Mouse (Mus musculus): ENCODE measurements around the gene Nin. TPM values are rescaled to one million over a fixed set of nuclear protein-coding genes. Genes with fewer than 3 reads are reported as not detected.

Nin gene
- polyA plus RNA-seq, 1 experiment from 2014 or later: 7.9 TPM

GRCm38 (mm10) chr12:70048741-70049140, 64.8 kb downstream of the Nin start:
- H3K9ac ChIP-seq (ENCODE audit: low read depth, low read length): no peak overlapping the region
- H3K4me3 ChIP-seq (replicated peaks; ENCODE audit: low read depth, low read length): no peak overlapping the region
- ATAC-seq (replicated peaks; ENCODE audit: low FRiP score, low read depth) (no peak), DNase-seq (ENCODE audit: low spot score) (no peak)
- no peaks in the 10 kb centered on the region for H3K9me3 ChIP-seq (replicated peaks; ENCODE audit: low read length)
- H3K27me3 ChIP-seq (ENCODE audit: insufficient read depth, low read length): no peaks in the 10 kb centered on the region
- H3K36me3 ChIP-seq (ENCODE audit: insufficient read depth, low read length): peaks cover 26% of the 10 kb centered on the region
- no peak for TF ChIP-seq CTCF (IDR thresholded peaks at IDR 0.05; ENCODE audit: low read depth)
- no peak overlapping the region for H3K4me2 ChIP-seq (ENCODE audit: low read length)
- H3K4me1 ChIP-seq (replicated peaks; ENCODE audit: insufficient read depth, low read length): no peaks in the 10 kb centered on the region
- WGBS: 87% methylated on average over 9 of the region's 9 CpGs
- H3K27ac ChIP-seq: no peak overlapping the region

DNA sequence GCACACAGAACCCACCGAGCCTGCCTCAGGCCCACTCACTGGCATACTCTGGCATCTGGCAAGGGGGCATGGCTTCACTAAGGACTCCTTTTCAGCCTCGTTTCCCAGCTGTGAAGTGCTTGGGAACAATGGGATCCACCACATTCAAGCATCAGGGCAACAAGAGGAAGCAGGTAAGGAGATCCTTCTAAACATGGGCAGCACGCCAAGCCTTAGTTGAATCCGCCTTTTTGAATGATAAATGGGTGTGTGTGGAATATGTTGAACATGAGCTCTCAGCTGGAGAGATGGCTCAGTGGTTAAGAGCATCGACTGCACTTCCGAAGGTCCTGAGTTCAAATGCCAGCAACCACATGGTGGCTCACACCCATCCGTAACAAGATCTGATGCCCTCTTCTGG, 66.2 kb downstream of the Nin start:
- no peaks in the 10 kb centered on the region for H3K4me1 ChIP-seq (replicated peaks; ENCODE audit: insufficient read depth, low read length)
- ATAC-seq (replicated peaks; ENCODE audit: low FRiP score, low read depth) (no peak), DNase-seq (ENCODE audit: low spot score) (peak; percentile 17)
- H3K9ac ChIP-seq (ENCODE audit: low read depth, low read length): no peak overlapping the region
- WGBS: 77% methylated on average over 7 of the region's 7 CpGs
- H3K27ac ChIP-seq: 0 out of 2 replicates have a peak overlapping the region, but pooled peaks have one; percentile 25
- no peaks in the 10 kb centered on the region for H3K27me3 ChIP-seq (ENCODE audit: insufficient read depth, low read length)
- H3K36me3 ChIP-seq (ENCODE audit: insufficient read depth, low read length): peaks cover 20% of the 10 kb centered on the region
- H3K4me3 ChIP-seq (replicated peaks; ENCODE audit: low read depth, low read length): no peak overlapping the region
- no peaks in the 10 kb centered on the region for H3K9me3 ChIP-seq (replicated peaks; ENCODE audit: low read length)
- TF ChIP-seq CTCF (IDR thresholded peaks at IDR 0.05; ENCODE audit: low read depth): peak; percentile 21; the same call in 1 of the 2 replicates
- no peak overlapping the region for H3K4me2 ChIP-seq (ENCODE audit: low read length)

GRCm38 (mm10) chr12:70044353-70044752, 69.2 kb downstream of the Nin start:
- Histone ChIP-seq H3K9ac (ENCODE audit: low read depth, low read length) (no peak overlapping the region), H3K36me3 (ENCODE audit: insufficient read depth, low read length) (peaks cover 16% of the 10 kb centered on the region), H3K9me3 (replicated peaks; ENCODE audit: low read length) (no peaks in the 10 kb centered on the region), H3K4me1 (replicated peaks; ENCODE audit: insufficient read depth, low read length) (no peaks in the 10 kb centered on the region), H3K27ac (no peak overlapping the region), H3K4me2 (ENCODE audit: low read length) (no peak overlapping the region), H3K4me3 (replicated peaks; ENCODE audit: low read depth, low read length) (no peak overlapping the region), H3K27me3 (ENCODE audit: insufficient read depth, low read length) (no peaks in the 10 kb centered on the region)
- no peak for TF ChIP-seq CTCF (IDR thresholded peaks at IDR 0.05; ENCODE audit: low read depth)
- 82% methylated on average over 4 of the region's 4 CpGs for WGBS
- no peak for DNase-seq (ENCODE audit: low spot score)
- ATAC-seq (replicated peaks; ENCODE audit: low FRiP score, low read depth): no peak

- Histone ChIP-seq H3K4me1 (replicated peaks; ENCODE audit: insufficient read depth, low read length) (no peaks in the 10 kb centered on the region), H3K4me3 (replicated peaks; ENCODE audit: low read depth, low read length) (no peak overlapping the region), H3K4me2 (ENCODE audit: low read length) (no peak overlapping the region), H3K27me3 (ENCODE audit: insufficient read depth, low read length) (no peaks in the 10 kb centered on the region), H3K9me3 (replicated peaks; ENCODE audit: low read length) (no peaks in the 10 kb centered on the region), H3K27ac (no peak overlapping the region), H3K36me3 (ENCODE audit: insufficient read depth, low read length) (peaks cover 17% of the 10 kb centered on the region), H3K9ac (ENCODE audit: low read depth, low read length) (no peak overlapping the region)
- no peak for TF ChIP-seq CTCF (IDR thresholded peaks at IDR 0.05; ENCODE audit: low read depth)
- 94% methylated on average over 13 of the region's 13 CpGs for WGBS
- ATAC-seq (replicated peaks; ENCODE audit: low FRiP score, low read depth) (no peak), DNase-seq (ENCODE audit: low spot score) (no peak)
Observed at GRCm38 (mm10) chr12:70043421-70043820, 70.1 kb downstream of the Nin start.

DNA sequence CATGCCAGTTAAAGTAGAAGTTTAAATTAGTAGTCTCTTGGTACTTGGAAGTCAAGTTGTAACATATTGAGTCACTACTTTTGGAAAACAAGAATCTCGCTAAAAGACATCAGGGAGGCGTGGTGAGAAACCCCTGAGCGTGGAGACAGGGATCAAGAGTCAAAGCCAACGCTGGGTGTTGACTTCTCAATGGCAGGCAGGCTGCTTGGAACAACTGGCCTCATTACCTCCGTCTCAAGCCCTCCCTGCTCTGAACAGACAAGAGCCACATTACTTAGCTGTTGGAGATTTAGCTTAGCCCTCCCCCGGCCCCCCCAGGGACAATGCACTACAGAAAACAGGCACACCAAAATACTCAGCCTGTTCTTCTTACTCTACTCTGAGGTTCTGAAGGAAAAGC, 72.5 kb downstream of the Nin start:
- Histone ChIP-seq H3K27me3 (ENCODE audit: insufficient read depth, low read length) (no peaks in the 10 kb centered on the region), H3K36me3 (ENCODE audit: insufficient read depth, low read length) (peaks cover 21% of the 10 kb centered on the region), H3K9ac (ENCODE audit: low read depth, low read length) (no peak overlapping the region), H3K4me1 (replicated peaks; ENCODE audit: insufficient read depth, low read length) (no peaks in the 10 kb centered on the region), H3K4me3 (replicated peaks; ENCODE audit: low read depth, low read length) (no peak overlapping the region), H3K9me3 (replicated peaks; ENCODE audit: low read length) (no peaks in the 10 kb centered on the region), H3K27ac (no peak overlapping the region), H3K4me2 (ENCODE audit: low read length) (no peak overlapping the region)
- ATAC-seq (replicated peaks; ENCODE audit: low FRiP score, low read depth) (no peak), DNase-seq (ENCODE audit: low spot score) (no peak)
- WGBS: 63% methylated on average over 6 of the region's 6 CpGs
- TF ChIP-seq CTCF (IDR thresholded peaks at IDR 0.05; ENCODE audit: low read depth): no peak

GRCm38 (mm10) chr12:70036722-70037305, 76.7 kb downstream of the Nin start:
- no peak for DNase-seq (ENCODE audit: low spot score)
- H3K27ac ChIP-seq: no peak overlapping the region
- H3K4me1 ChIP-seq (replicated peaks; ENCODE audit: insufficient read depth, low read length): no peaks in the 10 kb centered on the region
- TF ChIP-seq CTCF (IDR thresholded peaks at IDR 0.05; ENCODE audit: low read depth): no peak
- H3K27me3 ChIP-seq (ENCODE audit: insufficient read depth, low read length): no peaks in the 10 kb centered on the region
- H3K36me3 ChIP-seq (ENCODE audit: insufficient read depth, low read length): peaks cover 18% of the 10 kb centered on the region
- H3K4me3 ChIP-seq (replicated peaks; ENCODE audit: low read depth, low read length): no peak overlapping the region
- WGBS: 94% methylated on average over 19 of the region's 19 CpGs
- no peak overlapping the region for H3K4me2 ChIP-seq (ENCODE audit: low read length)
- H3K9me3 ChIP-seq (replicated peaks; ENCODE audit: low read length): no peaks in the 10 kb centered on the region
- ATAC-seq (replicated peaks; ENCODE audit: low FRiP score, low read depth): no peak
- no peak overlapping the region for H3K9ac ChIP-seq (ENCODE audit: low read depth, low read length)

GRCm38 (mm10) chr12:70026233-70026632, 87.3 kb downstream of the Nin start:
- no peaks in the 10 kb centered on the region for H3K27me3 ChIP-seq (ENCODE audit: insufficient read depth, low read length)
- TF ChIP-seq CTCF (IDR thresholded peaks at IDR 0.05; ENCODE audit: low read depth): no peak
- H3K4me2 ChIP-seq (ENCODE audit: low read length): no peak overlapping the region
- no peaks in the 10 kb centered on the region for H3K4me1 ChIP-seq (replicated peaks; ENCODE audit: insufficient read depth, low read length)
- no peaks in the 10 kb centered on the region for H3K9me3 ChIP-seq (replicated peaks; ENCODE audit: low read length)
- no peak overlapping the region for H3K9ac ChIP-seq (ENCODE audit: low read depth, low read length)
- H3K27ac ChIP-seq: no peak overlapping the region; the same call in 1 of the 2 replicates
- H3K36me3 ChIP-seq (ENCODE audit: insufficient read depth, low read length): peaks cover 30% of the 10 kb centered on the region; the same call in 1 of the 2 replicates
- no peak for DNase-seq (ENCODE audit: low spot score)
- H3K4me3 ChIP-seq (replicated peaks; ENCODE audit: low read depth, low read length): no peak overlapping the region
- no peak for ATAC-seq (replicated peaks; ENCODE audit: low FRiP score, low read depth)

Data from kidney, postnatal 0 days (tissue).